Mouse (Mus musculus): Measurements from ENCODE around the gene Bcl7a.

Gene Bcl7a

DNA sequence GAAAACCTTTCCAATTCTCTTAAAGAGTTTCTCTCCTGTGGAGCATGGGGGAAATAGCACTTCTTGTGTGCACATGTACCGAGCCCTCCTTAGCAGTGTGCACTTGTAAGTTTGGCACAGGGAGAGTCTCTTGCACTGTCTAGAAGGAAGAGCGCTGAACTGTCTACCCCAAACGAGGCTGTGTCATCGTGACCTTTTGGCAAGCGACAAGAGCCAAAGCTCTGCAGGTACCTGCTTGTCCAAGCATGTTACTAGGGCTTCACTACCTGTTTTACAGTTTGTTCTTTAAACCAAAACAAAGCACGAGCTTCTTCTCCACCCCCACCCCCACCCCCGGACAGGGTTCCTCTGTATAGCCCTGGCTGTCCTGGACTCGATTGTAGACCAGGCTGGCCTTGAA, 15.9 kb upstream of the Bcl7a start:
- DNase-seq (ENCODE audit: inconsistent ontology term): no peak

DNA sequence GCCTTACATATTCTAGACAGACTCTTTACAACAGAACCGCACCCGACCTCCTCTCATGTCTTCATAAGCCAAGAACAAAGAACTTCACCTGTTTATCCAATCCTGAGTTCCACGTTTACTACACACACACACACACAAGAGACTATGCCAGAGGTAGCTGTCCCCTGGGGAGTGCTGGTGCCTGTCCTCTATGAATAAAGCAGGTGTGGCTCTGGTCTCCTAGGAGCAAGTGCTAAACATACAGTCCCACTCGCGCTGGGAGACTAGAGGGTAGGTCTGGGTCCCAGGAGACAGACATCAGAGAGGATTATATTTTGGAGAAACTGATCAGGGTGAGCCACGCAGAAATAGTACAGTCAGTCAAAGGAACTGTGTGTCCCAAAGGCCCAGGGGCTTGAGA, 10.1 kb upstream of the Bcl7a start:
- DNase-seq (ENCODE audit: inconsistent ontology term): no peak

DNA sequence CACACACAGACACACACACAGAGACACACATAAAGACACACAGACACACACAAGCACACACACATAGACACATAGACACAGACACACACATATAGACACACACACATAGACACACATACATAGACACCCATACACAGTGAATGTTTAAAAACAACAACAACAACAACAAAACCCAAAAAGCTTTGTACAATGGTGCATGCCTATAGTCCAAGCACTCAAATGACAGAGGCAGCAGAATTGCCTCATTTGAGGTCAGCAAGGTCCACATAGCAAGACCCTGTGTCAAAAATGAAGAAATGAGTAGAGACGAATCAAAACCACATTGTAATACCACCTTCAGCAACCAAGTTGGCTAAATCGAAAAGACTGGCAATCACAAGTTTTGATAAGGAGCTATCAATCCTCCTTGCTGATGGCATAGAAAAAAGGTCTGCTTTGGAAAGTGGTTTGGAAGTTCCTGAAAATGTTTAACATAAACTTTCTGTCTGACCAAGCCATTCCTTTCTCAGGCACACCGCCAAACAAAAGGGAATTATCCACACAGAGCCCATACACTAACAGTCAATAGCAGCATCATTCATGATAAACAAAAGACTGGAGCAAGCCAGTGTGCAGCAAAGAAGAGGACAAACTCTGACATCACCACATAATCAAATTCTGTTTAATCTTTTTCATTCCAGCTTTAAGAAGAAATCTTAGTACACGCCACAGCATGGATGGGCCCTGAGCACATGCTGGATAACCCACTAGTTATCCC, 7.3 kb upstream of the Bcl7a start:
- no peak for DNase-seq (ENCODE audit: inconsistent ontology term)

DNA sequence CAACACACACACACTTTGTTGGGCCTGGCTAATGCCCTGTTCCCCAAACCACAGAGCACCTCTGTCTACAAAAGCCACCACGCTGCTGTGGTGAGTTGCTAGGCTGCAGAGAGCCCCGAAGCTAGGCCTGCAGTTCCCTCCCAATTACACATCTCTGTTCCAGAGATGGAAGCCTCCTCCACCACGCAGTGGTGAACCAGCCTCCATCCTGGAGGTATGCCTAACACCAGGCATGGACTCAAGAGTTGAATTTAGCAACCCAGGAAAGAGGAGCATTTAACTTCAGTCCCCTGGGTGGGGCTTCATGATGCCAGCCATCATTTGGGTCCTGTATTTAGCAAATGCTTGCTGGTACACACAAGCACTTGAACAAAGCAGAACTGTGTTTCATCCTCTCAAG, 5.2 kb upstream of the Bcl7a start:
- DNase-seq (ENCODE audit: inconsistent ontology term): no peak

DNA sequence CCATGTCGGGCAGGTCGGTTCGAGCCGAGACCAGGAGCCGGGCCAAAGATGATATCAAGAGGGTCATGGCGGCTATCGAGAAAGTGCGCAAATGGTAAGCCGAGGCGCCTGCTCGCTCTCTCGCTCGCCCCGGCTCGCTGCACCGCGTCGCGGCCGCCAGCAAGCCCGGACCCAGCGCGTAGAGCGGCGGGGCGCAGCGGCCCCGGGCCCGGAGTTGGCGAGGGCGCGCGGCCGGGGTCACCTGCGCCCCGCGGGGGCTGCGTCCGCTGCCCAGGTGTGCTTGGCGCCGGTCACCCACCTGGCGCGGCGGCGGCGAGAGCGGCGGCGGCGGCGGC, 961 bp downstream of the Bcl7a start:
- DNase-seq (ENCODE audit: inconsistent ontology term): no peak

DNA sequence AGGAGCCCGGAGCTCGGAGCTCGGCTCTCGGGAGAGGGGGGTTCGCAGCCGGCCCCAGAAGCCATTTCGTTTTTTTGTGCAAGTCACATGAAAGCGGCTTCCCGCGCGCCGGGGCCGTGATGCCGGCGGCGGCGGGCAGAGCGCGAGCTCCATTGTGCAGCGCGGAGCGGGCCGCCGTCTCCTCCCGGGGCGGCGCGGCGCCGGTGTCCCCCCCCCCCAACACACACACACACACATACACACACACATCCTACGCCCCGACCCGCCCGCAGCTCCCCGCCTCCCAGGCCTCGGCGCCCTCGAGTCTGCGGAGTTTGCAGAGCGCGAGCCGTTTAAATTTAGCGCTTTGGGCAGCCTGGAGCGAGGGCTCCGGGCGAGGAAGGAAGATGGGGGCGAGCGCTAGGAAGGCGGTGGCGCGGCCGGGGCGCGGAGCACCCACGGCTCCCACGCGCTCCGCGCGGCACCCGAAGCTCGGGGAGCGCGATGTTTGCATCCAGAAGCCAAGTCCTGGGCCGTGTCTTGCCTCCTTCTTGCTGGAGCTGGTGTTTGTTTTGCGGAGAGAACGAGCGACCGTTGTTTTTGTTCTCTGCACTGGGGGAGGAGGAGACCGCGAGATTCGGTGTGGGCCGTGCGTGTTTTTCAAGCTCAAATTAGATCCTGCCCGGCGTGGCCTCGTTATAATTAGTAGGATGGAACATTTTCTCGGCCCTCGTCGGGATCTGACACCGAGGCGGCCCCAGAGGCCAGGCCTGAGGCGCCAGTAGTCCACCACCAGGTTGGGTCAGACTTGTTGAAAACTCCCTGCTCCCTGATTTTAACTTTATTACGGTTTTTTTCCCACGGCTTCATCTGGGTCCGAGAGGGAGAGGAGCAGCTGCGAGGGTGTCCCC, 1.6 kb downstream of the Bcl7a start:
- DNase-seq (ENCODE audit: inconsistent ontology term): peak; percentile 72

DNA sequence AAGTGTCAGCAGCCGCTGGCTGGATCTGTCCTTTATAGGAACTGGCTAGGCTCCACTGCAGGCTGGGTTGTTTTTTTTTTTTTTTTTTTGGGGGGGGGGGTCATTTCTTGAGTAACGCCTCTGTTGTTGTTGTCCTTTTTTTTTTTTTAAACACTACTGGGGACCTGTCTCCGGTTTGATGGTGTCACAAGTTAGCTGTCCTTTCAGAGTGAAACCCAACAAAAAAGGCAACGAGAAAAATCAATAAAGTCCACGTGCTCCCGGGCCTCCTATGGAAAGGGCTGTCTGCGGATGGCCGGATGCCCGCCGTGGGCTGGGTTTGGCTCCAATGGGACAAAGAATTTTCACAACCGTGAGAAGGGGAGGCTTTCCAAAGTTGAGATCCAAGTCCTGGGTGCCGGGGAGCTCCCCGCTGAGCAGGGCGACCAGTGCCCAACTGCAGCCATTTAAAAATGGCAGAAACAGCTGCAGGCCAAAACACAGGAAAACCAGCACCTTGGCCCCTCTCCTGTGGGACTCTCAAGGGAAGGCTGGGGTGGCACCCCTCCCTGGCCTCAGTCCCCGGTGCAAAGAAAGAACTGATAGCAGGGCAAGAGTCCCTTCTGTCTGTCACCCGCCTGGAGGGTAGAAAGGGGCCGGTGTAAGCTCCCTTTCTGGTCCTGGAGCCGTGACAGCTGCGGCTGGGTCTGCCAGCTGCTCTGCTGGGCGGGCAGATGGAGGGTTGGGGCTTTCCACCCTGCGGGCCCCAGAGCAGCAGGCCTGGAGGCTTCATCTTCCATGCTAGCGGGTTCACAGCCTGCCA, 2.4 kb downstream of the Bcl7a start:
- DNase-seq (ENCODE audit: inconsistent ontology term): peak; percentile 94

DNA sequence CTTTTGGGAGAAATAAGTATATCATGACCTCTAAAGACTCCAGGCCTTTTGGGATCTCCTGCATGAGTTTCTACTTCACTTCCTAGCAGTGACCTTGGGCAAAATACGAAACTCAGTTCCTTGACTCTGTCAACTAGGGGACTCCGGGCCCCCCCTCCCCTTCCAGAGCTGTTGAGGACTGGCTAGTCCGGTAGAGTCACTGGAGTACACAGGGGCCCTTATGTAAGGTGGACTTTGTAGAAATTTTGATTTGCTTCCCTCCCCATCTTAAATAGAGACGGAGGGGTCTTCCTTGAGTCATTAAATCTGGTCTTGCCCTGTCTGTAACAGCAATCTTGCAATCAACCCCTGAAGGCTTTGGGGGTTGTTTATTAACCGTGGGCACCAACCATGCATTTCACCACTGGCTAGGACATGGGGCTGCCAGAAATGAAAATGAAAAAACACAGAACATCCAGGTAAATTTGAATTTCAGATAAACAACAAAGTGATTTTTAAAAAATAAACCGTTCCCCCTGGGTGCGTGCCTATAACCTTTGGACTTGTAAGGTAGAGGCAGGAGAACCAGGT, 3.2 kb downstream of the Bcl7a start:
- no peak for DNase-seq (ENCODE audit: inconsistent ontology term)

DNA sequence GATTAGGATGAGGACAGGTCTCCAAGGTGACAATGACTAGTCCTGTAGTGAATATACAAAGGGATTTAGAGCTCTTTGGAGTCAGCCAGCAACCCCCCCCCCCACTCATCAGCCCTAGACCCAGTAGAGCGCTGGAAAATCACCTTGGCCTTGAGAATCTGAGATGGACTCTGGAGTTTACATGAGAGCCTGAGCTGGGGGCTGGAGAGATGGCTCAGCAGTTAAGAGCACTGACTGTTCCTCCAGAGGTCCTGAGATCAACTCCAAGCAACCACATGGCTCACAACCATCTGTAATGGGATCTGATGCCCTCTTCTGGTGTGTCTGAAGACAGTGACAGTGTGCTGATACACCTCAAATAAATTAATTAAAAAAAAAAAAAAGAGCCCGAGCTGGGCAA, 4.4 kb downstream of the Bcl7a start:
- DNase-seq (ENCODE audit: inconsistent ontology term): no peak

DNA sequence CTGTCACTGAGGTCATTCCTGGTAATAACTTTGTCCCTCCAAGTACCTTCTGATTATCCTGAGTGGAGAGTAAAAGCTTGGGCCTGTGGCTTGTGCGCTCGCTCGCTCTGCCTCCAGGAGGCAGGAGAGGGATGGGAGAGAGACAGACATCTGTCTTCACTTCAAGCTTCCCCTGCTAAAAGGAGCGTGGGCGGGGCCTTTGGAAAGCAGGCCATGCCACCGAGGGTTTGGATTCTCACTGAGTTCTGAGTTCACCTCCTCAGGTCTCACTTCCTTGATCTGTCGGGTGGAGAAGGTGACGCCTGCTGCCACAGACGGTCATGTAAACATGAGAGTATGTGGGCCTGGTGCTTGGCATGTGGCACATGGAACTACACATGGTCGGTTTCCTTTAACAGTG, 6.8 kb downstream of the Bcl7a start:
- DNase-seq (ENCODE audit: inconsistent ontology term): no peak

DNA sequence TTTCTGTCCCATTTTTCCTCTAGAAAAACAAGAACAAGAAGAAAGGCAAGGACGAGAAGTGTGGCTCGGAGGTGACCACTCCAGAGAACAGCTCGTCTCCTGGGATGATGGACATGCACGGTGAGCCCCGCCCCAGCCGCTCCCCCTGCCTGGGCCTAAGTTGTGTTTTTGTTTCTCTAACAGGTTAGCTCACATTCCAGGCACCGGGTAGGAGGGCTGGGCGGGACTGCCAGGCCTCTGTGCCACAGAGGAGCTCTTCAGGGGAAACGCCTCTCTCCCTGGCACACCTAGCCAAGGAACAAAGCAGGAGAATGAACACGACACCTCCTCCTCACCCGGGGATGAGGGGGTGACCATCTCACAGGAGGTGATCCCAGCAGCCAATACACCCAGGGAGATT, 12.3 kb downstream of the Bcl7a start:
- DNase-seq (ENCODE audit: inconsistent ontology term): no peak

DNA sequence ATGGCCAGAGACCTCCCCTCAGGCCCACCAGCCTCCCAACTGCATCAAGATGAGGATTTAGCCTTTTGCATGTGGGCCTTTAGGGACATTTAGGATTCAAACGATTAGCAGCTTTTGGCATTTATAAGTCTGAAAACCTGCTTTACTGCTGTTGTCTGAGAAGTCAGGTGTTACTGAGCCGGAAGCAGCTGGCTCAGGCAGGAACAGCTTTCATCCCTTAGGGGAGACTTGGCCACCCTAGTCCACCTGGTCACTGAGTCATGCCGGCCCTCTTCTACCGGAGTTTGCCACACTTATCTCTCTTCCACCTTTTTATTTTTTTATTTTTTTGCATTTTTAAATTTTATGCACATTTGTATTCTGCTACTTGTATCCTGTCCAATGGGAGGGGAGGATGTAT, 13.6 kb downstream of the Bcl7a start:
- DNase-seq (ENCODE audit: inconsistent ontology term): no peak

DNA sequence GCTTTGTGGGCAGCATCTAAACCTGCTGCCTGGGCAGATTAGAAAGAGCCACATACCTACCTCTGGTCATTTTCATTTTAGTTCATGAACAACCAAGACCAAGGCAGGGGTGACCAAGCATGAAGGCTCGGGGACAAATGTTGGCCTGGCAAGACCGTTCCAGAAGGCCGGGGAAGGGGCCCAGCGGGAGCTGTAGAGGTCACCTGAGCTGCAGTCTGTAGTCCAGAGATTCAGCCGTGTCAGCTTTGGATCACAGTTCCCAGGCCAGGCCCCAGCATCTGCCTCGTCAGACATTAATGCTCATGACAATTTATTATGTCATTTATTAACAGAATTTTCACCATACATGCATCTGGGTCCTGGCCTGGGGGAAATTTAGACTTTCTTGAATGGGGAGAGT, 15.8 kb downstream of the Bcl7a start:
- DNase-seq (ENCODE audit: inconsistent ontology term): no peak

DNA sequence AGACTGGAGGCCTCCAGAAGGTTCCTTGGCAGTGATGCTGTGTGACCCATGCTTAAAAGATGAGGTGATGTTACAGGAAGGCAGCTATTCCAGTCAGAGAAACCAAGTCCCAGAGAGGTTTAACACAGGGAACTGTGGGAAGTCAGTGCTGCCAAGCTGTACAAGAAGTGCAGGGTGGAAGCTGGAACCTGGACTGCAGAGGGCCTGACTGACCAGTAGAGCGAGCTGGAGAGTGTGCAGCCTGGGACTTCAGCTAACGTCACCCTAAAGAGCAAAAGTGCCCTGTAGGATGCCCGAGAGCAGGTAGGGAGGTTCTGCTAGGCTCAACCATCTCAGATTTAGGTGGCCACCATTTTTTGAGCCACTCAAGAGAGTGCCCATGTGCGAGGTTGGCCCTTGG, 19.3 kb downstream of the Bcl7a start:
- no peak for DNase-seq (ENCODE audit: inconsistent ontology term)

DNA sequence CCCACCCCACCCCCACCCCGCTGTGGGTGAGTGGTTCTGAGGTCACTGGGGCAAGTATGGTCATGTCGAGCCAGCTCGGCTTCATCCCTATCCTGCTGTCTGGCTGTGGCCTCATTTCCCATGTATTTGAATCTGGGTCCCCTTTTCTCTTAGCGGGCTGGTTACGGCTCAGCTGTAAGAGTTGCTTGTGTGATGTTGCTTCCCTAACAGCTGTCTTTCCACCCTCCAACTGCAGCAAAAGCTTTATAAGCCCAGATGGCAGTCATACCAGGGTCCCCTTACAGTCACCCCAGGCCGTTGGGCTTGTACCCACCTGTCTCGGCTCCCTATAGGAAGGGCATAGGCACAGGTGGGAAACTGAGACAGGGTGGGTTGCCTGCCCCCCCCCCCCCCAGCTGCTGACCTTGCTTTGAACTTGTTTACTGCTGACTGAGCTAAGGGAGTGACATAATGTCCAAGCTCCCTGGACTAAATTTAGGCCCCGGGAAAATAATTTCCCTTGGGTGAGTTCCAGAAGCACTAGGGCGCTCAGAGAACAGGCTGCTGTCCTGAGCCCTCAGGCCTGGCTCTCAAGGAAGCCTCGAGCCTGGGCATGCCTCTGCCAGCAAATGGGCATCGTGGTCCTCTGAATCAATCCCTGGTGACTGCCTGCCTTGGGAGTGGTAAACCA, 20.8 kb downstream of the Bcl7a start:
- DNase-seq (ENCODE audit: inconsistent ontology term): peak; percentile 68

DNA sequence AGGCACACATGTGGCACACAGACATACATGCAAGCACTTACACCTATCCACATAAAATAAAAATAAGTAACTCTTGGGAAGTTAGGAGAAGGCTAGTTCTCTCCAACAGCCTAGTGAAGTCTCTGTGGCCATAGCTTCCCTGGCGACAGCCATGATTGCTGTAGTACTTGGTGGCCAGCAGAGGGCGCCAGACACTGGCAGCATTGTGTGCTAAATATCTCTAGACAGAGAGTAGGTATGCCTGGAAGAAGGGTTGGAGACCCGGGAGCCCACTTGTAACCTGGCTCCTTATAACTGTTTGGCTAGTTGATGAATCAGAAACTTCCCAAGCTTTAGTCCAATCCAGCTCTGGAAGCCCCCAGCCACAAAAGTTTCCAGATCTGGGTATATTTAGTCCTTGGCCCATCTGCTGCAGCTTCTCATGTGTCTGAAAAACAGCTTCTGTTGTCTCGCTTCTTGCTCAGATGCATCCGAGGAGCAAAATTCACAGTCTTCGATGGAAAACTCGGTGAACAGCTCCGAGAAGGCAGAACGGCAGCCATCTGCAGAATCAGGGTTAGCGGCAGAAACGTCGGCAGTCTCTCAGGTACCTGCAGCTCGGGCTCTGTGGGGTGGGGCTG, 25.3 kb downstream of the Bcl7a start:
- no peak for DNase-seq (ENCODE audit: inconsistent ontology term)

DNA sequence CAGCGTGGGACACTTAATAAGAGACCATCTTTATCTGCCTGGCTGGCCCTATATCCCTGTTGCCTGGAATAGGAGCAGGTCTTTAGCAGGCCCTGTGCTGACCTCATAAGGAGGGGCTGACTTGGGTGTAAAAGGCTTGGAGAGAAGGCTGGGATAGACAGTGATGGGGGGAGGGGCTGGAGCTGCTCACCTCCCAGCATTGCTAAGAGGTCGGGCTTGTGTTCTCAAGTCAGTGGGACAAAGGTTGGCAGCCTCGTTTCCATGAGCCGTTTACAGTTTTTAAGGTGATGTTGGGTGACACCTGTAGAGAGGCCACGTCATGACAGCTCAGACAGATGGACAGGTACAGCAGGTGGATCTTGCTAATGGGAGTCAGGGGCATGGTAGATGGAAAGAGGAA, 26.4 kb downstream of the Bcl7a start:
- no peak for DNase-seq (ENCODE audit: inconsistent ontology term)

DNA sequence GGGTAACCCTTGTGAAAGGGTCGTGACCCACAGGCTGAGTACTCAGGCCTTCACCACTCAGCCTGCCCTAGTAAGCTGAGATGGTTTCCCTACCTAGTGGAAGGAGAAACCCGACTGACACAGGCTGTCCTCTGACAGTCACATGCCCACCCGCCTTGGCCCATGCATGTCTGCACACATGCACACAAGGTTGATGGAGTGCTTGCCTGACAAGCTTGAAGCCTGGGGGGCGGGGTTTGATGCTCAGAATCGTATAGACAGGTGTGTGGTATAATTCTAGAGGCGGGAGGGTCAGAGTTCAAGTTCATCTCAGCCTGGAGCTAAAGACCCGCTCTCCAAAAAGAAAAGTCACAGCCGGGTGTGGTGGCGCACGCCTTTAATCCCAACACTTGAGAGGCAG, 31.6 kb downstream of the Bcl7a start:
- DNase-seq (ENCODE audit: inconsistent ontology term): no peak

DNA sequence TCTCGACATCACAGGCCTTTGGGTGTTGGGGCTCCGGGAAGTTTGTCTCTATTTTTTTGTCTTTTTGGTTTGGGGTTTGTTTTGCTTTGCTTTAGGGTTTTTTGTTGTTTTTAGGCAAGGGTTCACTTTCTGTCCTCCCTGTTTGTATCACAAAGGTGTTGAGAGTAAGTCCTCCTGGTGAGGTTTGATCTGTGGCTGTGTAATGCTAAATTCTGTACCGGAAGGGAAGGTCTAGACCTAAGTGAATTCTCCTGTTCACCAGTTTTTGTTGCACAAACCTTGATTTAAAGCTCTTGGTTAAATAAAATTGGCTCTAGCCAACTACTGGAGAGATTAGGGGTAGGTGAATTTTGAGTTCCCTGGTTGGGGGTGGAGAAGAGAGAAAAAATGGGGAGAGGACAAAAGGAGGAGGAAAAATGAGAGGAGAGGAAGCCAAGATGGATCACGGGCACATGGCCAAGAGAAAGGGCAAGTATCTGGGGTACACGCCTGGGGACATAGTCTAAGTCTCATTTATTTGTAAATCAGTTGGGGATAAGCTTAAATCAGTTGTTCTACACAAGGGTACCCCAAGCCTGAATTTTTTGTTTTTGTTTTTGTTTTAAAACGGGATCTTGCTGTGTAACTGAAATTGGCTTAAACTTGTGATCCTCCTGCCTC, 32.3 kb downstream of the Bcl7a start:
- no peak for DNase-seq (ENCODE audit: inconsistent ontology term)

DNA sequence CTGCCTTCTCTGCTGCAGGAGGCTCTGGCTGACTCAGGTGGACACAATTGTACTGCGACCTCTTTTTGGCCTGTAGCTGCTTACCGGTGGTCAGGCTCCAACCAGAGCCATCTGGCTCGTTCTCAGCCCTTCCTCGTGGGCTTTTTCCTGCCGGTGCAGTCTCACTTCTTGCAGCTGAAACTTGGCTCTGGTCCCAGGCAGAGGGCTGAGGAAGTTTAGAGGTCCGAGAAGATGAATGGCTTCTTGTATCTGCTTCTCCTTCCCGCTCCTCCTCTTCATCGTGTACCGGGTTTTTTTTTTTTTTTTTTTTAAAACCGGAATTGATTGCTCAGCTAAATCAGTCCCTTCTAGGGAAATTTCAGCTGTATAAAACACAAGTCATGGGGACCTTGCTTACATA, 32.9 kb downstream of the Bcl7a start:
- DNase-seq (ENCODE audit: inconsistent ontology term): peak; percentile 65

Data from Muller cell, postnatal 12 days (primary cell).